Mouse (Mus musculus) thymus, adult 2 months (tissue): ENCODE results near the gene Hcst. TPM values are rescaled to one million over a fixed set of nuclear protein-coding genes. Genes with fewer than 3 reads are reported as not detected.
A peak's percentile ranks its signal among the peaks of the same experiment; 100 is the strongest.

Experiments
- DNase-seq: peaks from one replicate; pipeline ENCODE4 v3.0.0; 2021
- H3K27ac ChIP-seq: fragments of 200-500 bp; 2 replicates; pipeline ENCODE4 v1.5.1; 2012; ENCODE audit warnings: low read length, control low read depth; ENCODE audit not compliant: control insufficient read depth, insufficient read depth
- H3K27me3 ChIP-seq: fragments of 200-500 bp; 2 replicates; pipeline ENCODE4 v1.6.1; 2012; ENCODE audit warnings: mild to moderate bottlenecking, low read length, moderate library complexity, mixed read lengths; ENCODE audit not compliant: control insufficient read depth, insufficient read depth
- H3K36me3 ChIP-seq: fragments of 200-500 bp; 2 replicates; pipeline ENCODE4 v1.6.1; 2012; ENCODE audit warnings: mild to moderate bottlenecking, low read length, moderate library complexity; ENCODE audit not compliant: control insufficient read depth, insufficient read depth
- H3K4me1 ChIP-seq: fragments of 200-500 bp; replicated peaks from 2 replicates; pipeline ENCODE4 v1.6.1; 2012; ENCODE audit warnings: low read length; ENCODE audit not compliant: control insufficient read depth, insufficient read depth
- H3K4me3 ChIP-seq: fragments of 200-500 bp; 2 replicates; pipeline ENCODE4 v1.5.1; 2012; ENCODE audit warnings: mild to moderate bottlenecking, low read length, control low read depth, moderate library complexity; ENCODE audit not compliant: control insufficient read depth, insufficient read depth
- CTCF ChIP-seq: fragments of 200-500 bp; IDR thresholded peaks from 2 replicates; pipeline ENCODE4 v1.5.1; 2012; ENCODE audit warnings: mild to moderate bottlenecking, control low read depth, low read length, moderate library complexity, borderline replicate concordance; ENCODE audit not compliant: control insufficient read depth, poor library complexity, insufficient read depth; ENCODE audit errors: extremely low read depth
- POLR2A ChIP-seq: fragments of 200-500 bp; IDR thresholded peaks from 2 replicates; pipeline ENCODE4 v1.6.1; 2012; ENCODE audit warnings: mild to moderate bottlenecking, low read length, control low read depth, moderate library complexity; ENCODE audit not compliant: control insufficient read depth, poor library complexity, insufficient read depth; ENCODE audit errors: extremely low read depth
- WGBS: fragments of 180-500 bp; shearing (Covaris S2); methylation state at CpG from one replicate; pipeline ENCODE4 v1.1.7; 2018; 5-methylcytosine and 5-hydroxymethylcytosine counted together
- polyA plus RNA-seq: library from polyadenylated mRNA; depleted of rRNA; stranded (reverse); fragments of >200 nt; gene quantifications from 2 replicates; pipeline ENCODE4 v1.2.3, GENCODE M21; 2012

The Hcst gene
- polyA plus RNA-seq, 1 experiment, result 279 TPM

DNA sequence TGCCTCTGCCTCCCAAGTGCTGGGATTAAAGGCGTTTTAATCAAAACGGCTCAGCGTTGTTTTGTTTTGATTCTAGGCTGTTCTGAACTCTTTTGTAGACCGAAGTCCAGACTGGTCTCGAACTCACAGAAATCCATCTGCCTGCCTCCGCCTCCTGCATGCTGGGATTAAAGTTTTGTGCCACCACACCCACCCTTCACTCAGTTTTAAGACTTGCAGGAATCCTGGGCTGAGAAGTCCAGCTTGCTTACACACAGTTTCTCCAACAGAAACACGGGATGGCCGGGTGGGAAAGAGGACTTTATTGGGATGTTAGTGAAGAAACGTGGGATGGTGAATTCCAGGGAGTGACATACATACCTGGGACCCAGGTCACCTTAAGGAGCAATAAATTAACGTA, 15.0 kb upstream of the Hcst start:
- Histone ChIP-seq H3K4me3 (no peak overlapping the region), H3K36me3 (no peaks in the 10 kb centered on the region), H3K4me1 (no peaks in the 10 kb centered on the region), H3K27me3 (no peaks in the 10 kb centered on the region; the same call in 1 of the 2 replicates), H3K27ac (no peak overlapping the region)
- no peak for DNase-seq
- 67% methylated on average over 10 of the region's 10 CpGs for WGBS
- TF ChIP-seq POLR2A (no peak), CTCF (no peak)

GRCm38 (mm10) chr7:30434238-30434637, 14.6 kb upstream of the Hcst start:
- H3K36me3 ChIP-seq, result no peaks in the 10 kb centered on the region
- 3% methylated on average over 10 of the region's 10 CpGs for WGBS
- H3K27me3 ChIP-seq, result no peaks in the 10 kb centered on the region; the same call in 1 of the 2 replicates
- peak; percentile 40 for DNase-seq
- H3K4me3 ChIP-seq, result no peak overlapping the region
- H3K4me1 ChIP-seq, result no peaks in the 10 kb centered on the region
- H3K27ac ChIP-seq, result no peak overlapping the region
- TF ChIP-seq CTCF (no peak), POLR2A (no peak)

- Histone ChIP-seq H3K27ac (no peak overlapping the region), H3K27me3 (no peaks in the 10 kb centered on the region; the same call in 1 of the 2 replicates), H3K36me3 (peaks cover 21% of the 10 kb centered on the region), H3K4me1 (no peaks in the 10 kb centered on the region), H3K4me3 (no peak overlapping the region)
- TF ChIP-seq CTCF (no peak), POLR2A (no peak)
- peak; percentile 75 for DNase-seq
- 6% methylated on average over 3 of the region's 3 CpGs for WGBS
Measured at GRCm38 (mm10) chr7:30431793-30432192, 12.1 kb upstream of the Hcst start.

- no peaks in the 10 kb centered on the region for H3K4me1 ChIP-seq
- H3K36me3 ChIP-seq, result peaks cover 34% of the 10 kb centered on the region
- no peak for TF ChIP-seq CTCF
- TF ChIP-seq POLR2A, result no peak
- H3K27ac ChIP-seq, result no peak overlapping the region
- no peak overlapping the region for H3K4me3 ChIP-seq
- WGBS, result 71% methylated on average over 2 of the region's 2 CpGs
- DNase-seq, result no peak
- H3K27me3 ChIP-seq, result no peaks in the 10 kb centered on the region
Measured at GRCm38 (mm10) chr7:30430191-30430590, 10.5 kb upstream of the Hcst start.

GRCm38 (mm10) chr7:30429327-30429726, 9.7 kb upstream of the Hcst start:
- H3K27me3 ChIP-seq, result no peaks in the 10 kb centered on the region
- no peak overlapping the region for H3K27ac ChIP-seq
- peaks cover 40% of the 10 kb centered on the region for H3K36me3 ChIP-seq
- no peak overlapping the region for H3K4me3 ChIP-seq
- peaks cover under 1% of the 10 kb centered on the region; the same call in 1 of the 2 replicates for H3K4me1 ChIP-seq
- TF ChIP-seq POLR2A (no peak), CTCF (no peak)
- no peak for DNase-seq

GRCm38 (mm10) chr7:30423071-30423641, 3.5 kb upstream of the Hcst start:
- WGBS, result 4% methylated on average over 23 of the region's 23 CpGs

DNA sequence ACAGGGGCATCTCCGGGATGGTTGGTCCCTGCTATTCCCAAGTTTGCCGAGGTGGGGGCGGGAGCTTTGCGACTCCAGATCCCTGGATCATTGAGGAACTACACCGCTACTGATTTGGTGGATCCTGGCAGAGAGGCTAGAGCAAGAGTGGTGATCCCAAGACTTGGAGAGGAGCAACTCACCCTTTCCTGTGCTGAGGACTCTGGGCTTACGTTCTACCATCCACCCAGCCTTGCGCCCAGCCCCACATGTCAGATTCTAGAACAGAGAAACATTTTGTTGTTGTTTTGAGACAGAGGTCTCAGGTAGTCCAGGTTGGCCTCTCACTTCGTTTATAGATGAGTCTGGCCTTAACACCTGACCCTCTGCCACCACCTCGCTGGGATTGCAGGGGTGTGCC, 2.9 kb upstream of the Hcst start:
- TF ChIP-seq CTCF, result no peak
- no peak for TF ChIP-seq POLR2A
- Histone ChIP-seq H3K4me3 (peak overlapping the region; percentile 82), H3K27ac (peak overlapping the region; percentile 97), H3K36me3 (peaks cover 33% of the 10 kb centered on the region), H3K27me3 (no peaks in the 10 kb centered on the region), H3K4me1 (peaks cover 37% of the 10 kb centered on the region)
- WGBS, result under 1% methylated on average over 9 of the region's 9 CpGs
- no peak for DNase-seq

More at GRCm38 (mm10) chr7:30423071-30423641, 3.5 kb upstream of the Hcst start:
- DNase-seq, result peak; percentile 75
- peak overlapping the region; percentile 97 for H3K27ac ChIP-seq
- TF ChIP-seq POLR2A, result peak; percentile 74
- peak; percentile 35; the same call in 1 of the 2 replicates for TF ChIP-seq CTCF
- H3K4me1 ChIP-seq, result peaks cover 31% of the 10 kb centered on the region
- H3K4me3 ChIP-seq, result peak overlapping the region; percentile 82
- H3K36me3 ChIP-seq, result peaks cover 38% of the 10 kb centered on the region
- H3K27me3 ChIP-seq, result no peaks in the 10 kb centered on the region
